Comparison of ENCODE assay signal across 8 mouse cellular contexts in the genomic region with DNA sequence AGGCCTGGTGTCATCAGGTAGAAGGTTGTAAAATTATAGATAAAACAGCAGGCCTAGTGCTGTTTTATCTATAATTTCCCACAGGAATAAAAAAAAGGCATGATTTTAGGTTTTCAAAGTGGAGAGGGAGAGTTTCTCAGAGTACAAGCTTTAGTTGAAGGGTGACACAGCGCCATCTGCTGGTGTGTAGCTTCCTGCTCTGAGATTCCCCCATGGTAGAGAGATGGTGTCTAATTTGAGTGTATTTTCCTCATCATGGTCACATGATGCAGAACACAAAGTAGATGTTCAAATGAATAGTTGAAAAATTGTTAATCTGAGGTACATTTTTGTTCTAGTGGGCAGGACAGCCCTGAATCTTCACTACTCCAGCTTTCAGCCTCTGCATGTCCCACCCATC. TPM values are rescaled to one million over a fixed set of nuclear protein-coding genes. Genes with fewer than 3 reads are reported as not detected.
DNase-seq lines count a peak whose midpoint lies in the region; TF ChIP-seq lines count a peak whose summit lies in the region.
"Had no signal": no experiment of that assay in that cellular context is flagged by ENCODE, and none has a peak within 500 bp of the region (broad histone marks: within the 10 kb centered on the region; RNA-seq: fewer than 3 reads in every experiment).

No protein-coding gene starts in this region.

- intact Hi-C loops in left cerebral cortex, postnatal 4 days (cut with DNase I) = no loop called here

- TF ChIP-seq POLR2A in thymus, adult 2 months (IDR thresholded peaks at IDR 0.05; ENCODE audit: control insufficient read depth, extremely low read depth, insufficient read depth, low read length, poor library complexity) = no peak
- no peak for TF ChIP-seq POLR2A in cortical plate, adult 2 months (IDR thresholded peaks at IDR 0.05; ENCODE audit: extremely low read depth, insufficient read depth, low read length)

- peaks cover 27% of the 10 kb centered on the region for H3K36me3 ChIP-seq in thymus, adult 2 months (ENCODE audit: control insufficient read depth, insufficient read depth, low read length)
- H3K36me3 ChIP-seq: hindbrain, embryonic 15.5 days had no signal

- peak; percentile 44 for DNase-seq in thymus, adult 2 months
- no peak for DNase-seq in thymus, adult 18-20 months
- DNase-seq in adrenal gland, adult 2 months = peak; percentile 64
- DNase-seq in hindlimb bud, embryonic 11.5 days (ENCODE audit: extremely low spot score, low read depth, low spot score) = peak; percentile 5
- peak; percentile 51 for DNase-seq in left cerebral cortex, postnatal 4 days
- DNase-seq in right cerebral cortex, adult 18-20 months = peak; percentile 54

- TF ChIP-seq CTCF in thymus, adult 2 months (IDR thresholded peaks at IDR 0.05; ENCODE audit: borderline replicate concordance, control insufficient read depth, extremely low read depth, insufficient read depth, low read length, poor library complexity) = no peak
- peak; percentile 79 for TF ChIP-seq CTCF in cortical plate, adult 2 months (IDR thresholded peaks at IDR 0.05; ENCODE audit: extremely low read depth, insufficient read depth, low read length)

- no peak overlapping the region for H3K4me3 ChIP-seq in thymus, adult 2 months (ENCODE audit: control insufficient read depth, insufficient read depth, low read length)
- H3K4me3 ChIP-seq in cortical plate, adult 2 months (ENCODE audit: insufficient read depth, low read length) = no peak overlapping the region
- H3K4me3 ChIP-seq: hindbrain, embryonic 15.5 days had no signal

- no peaks in the 10 kb centered on the region for H3K4me1 ChIP-seq in thymus, adult 2 months (replicated peaks; ENCODE audit: control insufficient read depth, insufficient read depth, low read length)
- no peaks in the 10 kb centered on the region for H3K4me1 ChIP-seq in cortical plate, adult 2 months (ENCODE audit: control insufficient read depth, insufficient read depth, low read length)
- H3K4me1 ChIP-seq: hindbrain, embryonic 15.5 days had no signal

- no peak overlapping the region for H3K27ac ChIP-seq in thymus, adult 2 months (ENCODE audit: control insufficient read depth, insufficient read depth, low read length)
- no peak overlapping the region for H3K27ac ChIP-seq in cortical plate, adult 2 months (ENCODE audit: insufficient read depth, low read length)
- H3K27ac ChIP-seq: hindbrain, embryonic 15.5 days had no signal

- 47% methylated on average over 1 of the region's 1 CpGs for WGBS in thymus, adult 2 months

- H3K27me3 ChIP-seq in thymus, adult 2 months (ENCODE audit: control insufficient read depth, insufficient read depth, low read length) = no peaks in the 10 kb centered on the region
- H3K27me3 ChIP-seq: hindbrain, embryonic 15.5 days had no signal

RNA-seq across cellular contexts. Expression of gene Marf1, which starts 32.3 kb away (rescaled TPM):
- polyA plus RNA-seq in thymus, adult 2 months (2012; rRNA removed) = 30.1 and 31.7 TPM in 2 replicates
- total RNA-seq in adrenal gland, adult 2 months (2021) = 100 to 1,000 TPM in 1 of 2 experiments, 10 to 100 TPM in 1; 84.4 to 127 TPM
- 13.2 and 17.0 TPM in 2 replicates for polyA plus RNA-seq in adrenal gland, adult 2 months (2012; rRNA removed)
- 45.4 and 46.7 TPM in 2 replicates for polyA plus RNA-seq in cortical plate, adult 2 months (2012; rRNA removed)
- total RNA-seq in left cerebral cortex, postnatal 4 days (2021) = 10 to 100 TPM; 43.2 to 45.8 TPM

RNA-seq across cellular contexts. Expression of gene Nde1, which starts 32.4 kb away (rescaled TPM):
- polyA plus RNA-seq in thymus, adult 2 months (2012; rRNA removed) = 108 and 128 TPM in 2 replicates
- 10 to 100 TPM; 35.8 to 45.5 TPM for total RNA-seq in adrenal gland, adult 2 months (2021)
- polyA plus RNA-seq in adrenal gland, adult 2 months (2012; rRNA removed) = 36.3 and 39.3 TPM in 2 replicates
- 28.0 and 30.0 TPM in 2 replicates for polyA plus RNA-seq in cortical plate, adult 2 months (2012; rRNA removed)
- total RNA-seq in left cerebral cortex, postnatal 4 days (2021) = 10 to 100 TPM; 13.4 to 15.8 TPM

Comparison
In these comparisons a context has a peak if more than half of its experiments do, and no peak if none do; other contexts are left out.
1. DNase-seq: peak in thymus, adult 2 months (single experiment), adrenal gland, adult 2 months (single experiment), hindlimb bud, embryonic 11.5 days (single experiment), left cerebral cortex, postnatal 4 days (single experiment) and right cerebral cortex, adult 18-20 months (single experiment); none in thymus, adult 18-20 months (0 of 2).